Mouse (Mus musculus) liver, embryonic 14.5 days (tissue): ENCODE results near the gene Pqlc2.

Experiments used
- CTCF ChIP-seq: IDR thresholded peaks from 2 replicates; pipeline ENCODE4 v1.5.1; 2016; ENCODE audit warnings: antibody characterized with exemption, low read depth, control low read depth
- EP300 ChIP-seq: IDR thresholded peaks from 2 replicates; pipeline ENCODE4 v1.6.1; 2016; ENCODE audit warnings: antibody characterized with exemption, low read depth

GRCm38 (mm10) chr4:139307916-139308315 lies 2.6 kb downstream of the Pqlc2 start:
- no peak for TF ChIP-seq CTCF
- TF ChIP-seq EP300, result no peak
